Mouse (Mus musculus) CH12.LX (cell line): ENCODE results near the gene Tdrd6. TPM values are rescaled to one million over a fixed set of nuclear protein-coding genes. Genes with fewer than 3 reads are reported as not detected.

Source experiments
- DNase-seq: peaks from one replicate; pipeline ENCODE4 v3.0.0-alpha.2; 2013; ENCODE audit errors: extremely low read depth
- H3K27ac ChIP-seq: 2 replicates; pipeline ENCODE4 v1.5.1; 2012; ENCODE audit warnings: low read depth, mild to moderate bottlenecking, control low read depth, moderate library complexity; ENCODE audit not compliant: insufficient read depth
- H3K27me3 ChIP-seq: replicated peaks from 2 replicates; pipeline ENCODE3; 2012; ENCODE audit warnings: inconsistent platforms
- H3K36me3 ChIP-seq, 2 experiments: replicated peaks in 1 of 2; 2 replicates each; pipeline versions ENCODE3 to v1.6.1; 2012; ENCODE audit warnings: inconsistent platforms in 1 of 2, low read length in 1 of 2, mild to moderate bottlenecking in 1 of 2, mixed read lengths in 1 of 2, moderate library complexity in 1 of 2; ENCODE audit not compliant: control insufficient read depth in 1 of 2, insufficient read depth in 1 of 2
- H3K4me1 ChIP-seq, 2 experiments: 2 replicates each; pipeline ENCODE4 v1.6.1; 2012; ENCODE audit warnings: inconsistent platforms in 1 of 2, moderate library complexity in 1 of 2; ENCODE audit not compliant: insufficient read depth in 2 of 2, control insufficient read depth in 1 of 2
- H3K4me2 ChIP-seq: 2 replicates; pipeline ENCODE4 v1.6.1; 2012; ENCODE audit warnings: low read depth, mild to moderate bottlenecking, control low read depth; ENCODE audit not compliant: poor library complexity, insufficient read depth, severe bottlenecking
- H3K4me3 ChIP-seq, 3 experiments: fragments of 150-350 bp in 1 of 3; sonication (generic) in 1 of 3; replicated peaks in 1 of 3; 2 replicates each; pipeline versions ENCODE3 to v1.5.1; 2011 to 2012; ENCODE audit warnings: low read depth in 2 of 3, low read length in 2 of 3, mild to moderate bottlenecking in 2 of 3, moderate library complexity in 2 of 3, control low read depth in 1 of 3, improper control_type of control experiment in 1 of 3, inconsistent platforms in 1 of 3, mixed read lengths in 1 of 3; ENCODE audit not compliant: poor library complexity in 1 of 3
- H3K79me2 ChIP-seq: replicated peaks from 2 replicates; pipeline ENCODE4 v1.6.1; 2012; ENCODE audit warnings: mild to moderate bottlenecking, moderate library complexity; ENCODE audit not compliant: control insufficient read depth, poor library complexity, insufficient read depth, severe bottlenecking; ENCODE audit errors: extremely low read depth
- H3K9ac ChIP-seq: 2 replicates; pipeline ENCODE4 v1.6.1; 2012; ENCODE audit warnings: low read depth, mild to moderate bottlenecking, control low read depth, moderate library complexity; ENCODE audit not compliant: insufficient read depth
- H3K9me3 ChIP-seq: replicated peaks from 2 replicates; pipeline ENCODE3; 2012; ENCODE audit warnings: low read length, inconsistent platforms, mixed read lengths
- BHLHE40 ChIP-seq: IDR thresholded peaks from 2 replicates; pipeline ENCODE4 v1.6.1; 2011; ENCODE audit warnings: mild to moderate bottlenecking, low read depth, low read length, improper control_type of control experiment
- CTCF ChIP-seq, 2 experiments: IDR thresholded peaks in 1 of 2; conservative IDR thresholded peaks in 1 of 2; 2 replicates each; pipeline ENCODE4 v1.5.1; 2011 to 2012; ENCODE audit warnings: low read depth in 2 of 2, low read length in 2 of 2, improper control_type of control experiment in 1 of 2, inconsistent platforms in 1 of 2, mild to moderate bottlenecking in 1 of 2, moderate library complexity in 1 of 2
- E2F4 ChIP-seq: IDR thresholded peaks from 2 replicates; pipeline ENCODE4 v1.6.1; 2011; ENCODE audit warnings: low read depth, low read length, improper control_type of control experiment; ENCODE audit not compliant: insufficient replicate concordance
- ELF1 ChIP-seq: IDR thresholded peaks from 2 replicates; pipeline ENCODE4 v1.6.1; 2014; ENCODE audit warnings: low read depth, mild to moderate bottlenecking, inconsistent platforms, low read length, improper control_type of control experiment
- EP300 ChIP-seq: IDR thresholded peaks from 2 replicates; pipeline ENCODE4 v1.6.1; 2011; ENCODE audit warnings: low read length, improper control_type of control experiment
- ETS1 ChIP-seq: conservative IDR thresholded peaks from 2 replicates; pipeline ENCODE4 v1.6.1; 2012; ENCODE audit warnings: low read depth, mild to moderate bottlenecking, inconsistent platforms, low read length, improper control_type of control experiment, moderate library complexity
- GABPA ChIP-seq: IDR thresholded peaks from 2 replicates; pipeline ENCODE4 v1.6.1; 2012; ENCODE audit warnings: low read depth, low read length, improper control_type of control experiment, inconsistent platforms; ENCODE audit not compliant: insufficient replicate concordance
- HCFC1 ChIP-seq: IDR thresholded peaks from 2 replicates; pipeline ENCODE4 v1.6.1; 2012; ENCODE audit warnings: low read depth, mild to moderate bottlenecking, inconsistent platforms, low read length, improper control_type of control experiment
- JUN ChIP-seq: IDR thresholded peaks from 2 replicates; pipeline ENCODE4 v1.6.1; 2011; ENCODE audit warnings: low read depth, mild to moderate bottlenecking, low read length, improper control_type of control experiment, moderate library complexity; ENCODE audit not compliant: insufficient read depth
- JUND ChIP-seq: conservative IDR thresholded peaks from 2 replicates; pipeline ENCODE4 v1.6.1; 2011; ENCODE audit warnings: low read depth, low read length, improper control_type of control experiment
- KAT2A ChIP-seq: IDR thresholded peaks from 2 replicates; pipeline ENCODE4 v1.6.1; 2012; ENCODE audit warnings: low read length, improper control_type of control experiment, inconsistent platforms; ENCODE audit not compliant: insufficient replicate concordance
- MAZ ChIP-seq: IDR thresholded peaks from 2 replicates; pipeline ENCODE4 v1.6.1; 2012; ENCODE audit warnings: low read depth, mild to moderate bottlenecking, inconsistent platforms, low read length, improper control_type of control experiment, moderate library complexity
- MEF2A ChIP-seq: IDR thresholded peaks from 2 replicates; pipeline ENCODE4 v1.6.1; 2014; ENCODE audit warnings: low read depth, mild to moderate bottlenecking, inconsistent platforms, low read length, improper control_type of control experiment, borderline replicate concordance
- MXI1 ChIP-seq: IDR thresholded peaks from 2 replicates; pipeline ENCODE4 v1.6.1; 2011; ENCODE audit warnings: mild to moderate bottlenecking, low read depth, low read length, improper control_type of control experiment
- NELFE ChIP-seq: IDR thresholded peaks from 2 replicates; pipeline ENCODE4 v1.6.1; 2011; ENCODE audit warnings: low read depth, low read length, improper control_type of control experiment
- NRF1 ChIP-seq: IDR thresholded peaks from 2 replicates; pipeline ENCODE4 v1.6.1; 2014; ENCODE audit warnings: low read depth, mild to moderate bottlenecking, inconsistent platforms, low read length, improper control_type of control experiment, moderate library complexity
- PAX5 ChIP-seq: IDR thresholded peaks from 2 replicates; pipeline ENCODE4 v1.6.1; 2012; ENCODE audit warnings: low read length, inconsistent platforms, mixed read lengths
- POLR2AphosphoS2 ChIP-seq: IDR thresholded peaks from 2 replicates; pipeline ENCODE4 v1.6.1; 2011; ENCODE audit warnings: low read depth, low read length, improper control_type of control experiment
- SIN3A ChIP-seq: IDR thresholded peaks from 2 replicates; pipeline ENCODE4 v1.6.1; 2012; ENCODE audit warnings: low read length, improper control_type of control experiment, inconsistent platforms
- TBP ChIP-seq: conservative IDR thresholded peaks from 2 replicates; pipeline ENCODE4 v1.6.1; 2011; ENCODE audit warnings: low read depth, low read length, improper control_type of control experiment
- TCF12 ChIP-seq: IDR thresholded peaks from 2 replicates; pipeline ENCODE4 v1.6.1; 2014; ENCODE audit warnings: low read depth, mild to moderate bottlenecking, inconsistent platforms, low read length, improper control_type of control experiment
- UBTF ChIP-seq: IDR thresholded peaks from 2 replicates; pipeline ENCODE4 v1.6.1; 2012; ENCODE audit warnings: low read depth, mild to moderate bottlenecking, inconsistent platforms, low read length, improper control_type of control experiment, moderate library complexity
- USF2 ChIP-seq: conservative IDR thresholded peaks from 2 replicates; pipeline ENCODE4 v1.6.1; 2011; ENCODE audit warnings: low read depth, low read length, improper control_type of control experiment
- ZC3H11A ChIP-seq: IDR thresholded peaks from 2 replicates; pipeline ENCODE4 v1.6.1; 2012; ENCODE audit warnings: low read depth, mild to moderate bottlenecking, inconsistent platforms, low read length, improper control_type of control experiment
- ZMIZ1 ChIP-seq: IDR thresholded peaks from 2 replicates; pipeline ENCODE4 v1.6.1; 2012; ENCODE audit warnings: low read depth, mild to moderate bottlenecking, inconsistent platforms, low read length, improper control_type of control experiment
- dilution Hi-C: fragments of 300-500 bp; cut with MboI; formaldehyde crosslinking; loops from 2 replicates; pipeline ENCODE4 v1.14.3; 2020; ENCODE audit warnings: low sequenced_read_pairs; ENCODE audit not compliant: extremely low pct_unique_long_range_greater_than_20kb, extremely low pct_ligation_motif_present
- in situ Hi-C: fragments of 300-500 bp; cut with MboI; formaldehyde crosslinking; loops from 3 replicates; pipeline ENCODE4 v1.14.3; 2019; ENCODE audit warnings: low sequenced_read_pairs, low pct_ligation_motif_present, low pct_unique_long_range_greater_than_20kb, mixed read lengths
- polyA plus RNA-seq: library from polyadenylated mRNA; unstranded; fragments of >175 nt; gene quantifications from 2 replicates; pipeline ENCODE4 v1.2.1, GENCODE M21; 2012; ENCODE audit warnings: low read depth; ENCODE audit not compliant: insufficient read length
- total RNA-seq, 2 experiments: library from RNA; depleted of rRNA; stranded (reverse); fragments of 300-350 nt in 1 of 2; fragments of >200 nt in 1 of 2; gene quantifications; 2 replicates each; pipeline ENCODE4 v1.2.3; 2012 to 2014

Tdrd6 gene
- total and polyA plus RNA-seq, 3 experiments = not detected

- Histone ChIP-seq H3K9me3 (peaks cover 31% of the 10 kb centered on the region), H3K9ac (no peak overlapping the region), H3K4me1 (no peaks in the 10 kb centered on the region), H3K27me3 (no peaks in the 10 kb centered on the region), H3K4me2 (no peak overlapping the region), H3K79me2 (no peaks in the 10 kb centered on the region), H3K4me3 (no peak overlapping the region), H3K36me3 (no peaks in the 10 kb centered on the region), H3K27ac (no peak overlapping the region)
- TF ChIP-seq JUND (no peak), USF2 (no peak), ZMIZ1 (no peak), HCFC1 (no peak), JUN (no peak), EP300 (no peak), MXI1 (no peak), PAX5 (no peak), ELF1 (no peak), ZC3H11A (no peak), BHLHE40 (no peak), UBTF (no peak), MEF2A (no peak), MAZ (no peak), SIN3A (no peak), NRF1 (no peak)
- in situ Hi-C loops (no loop called here), dilution Hi-C loops (no loop called here)
- DNase-seq = no peak
These were observed 10.9 kb downstream of the Tdrd6 start for GRCm38 (mm10) chr17:43619156-43619555.

GRCm38 (mm10) chr17:43612221-43612620, 17.9 kb downstream of the Tdrd6 start:
- Histone ChIP-seq H3K4me3 (no peak overlapping the region), H3K79me2 (no peaks in the 10 kb centered on the region), H3K4me1 (no peaks in the 10 kb centered on the region)
- dilution Hi-C loops (no loop called here), in situ Hi-C loops (no loop called here)
- DNase-seq = no peak
- TF ChIP-seq ETS1 = no peak
- TF ChIP-seq SIN3A = no peak
- TF ChIP-seq GABPA = no peak
- TF ChIP-seq TBP = no peak
- no peak for TF ChIP-seq TCF12
- TF ChIP-seq ELF1 = no peak
- no peak for TF ChIP-seq E2F4
- TF ChIP-seq NRF1 = no peak
- no peak for TF ChIP-seq CTCF (conservative IDR thresholded peaks at IDR 0.05 in 1 of 2, IDR thresholded peaks at IDR 0.05 in 1 of 2; ENCODE audit: low read depth in 2 of 2, low read length in 2 of 2)
- TF ChIP-seq ZMIZ1 = no peak
- no peak for TF ChIP-seq NELFE
- no peak for TF ChIP-seq BHLHE40
- no peak for TF ChIP-seq KAT2A
- TF ChIP-seq USF2 = no peak
- TF ChIP-seq ZC3H11A = no peak
- no peak for TF ChIP-seq MAZ
- TF ChIP-seq HCFC1 = no peak
- TF ChIP-seq POLR2AphosphoS2 = no peak
- no peak for TF ChIP-seq JUND
- TF ChIP-seq, all 38 proteins: peak for 0
- Histone ChIP-seq H3K9ac (no peak overlapping the region), H3K36me3 (no peaks in the 10 kb centered on the region), H3K27ac (no peak overlapping the region), H3K4me2 (no peak overlapping the region), H3K9me3 (peaks cover 25% of the 10 kb centered on the region), H3K27me3 (no peaks in the 10 kb centered on the region)
